Mouse (Mus musculus) neural tube, embryonic 10.5 days (tissue): Measurements from ENCODE around the gene AC109138.7.
"Not testable (repeated sequence)": the region's sequence is repeated elsewhere in the genome, so short reads cannot be mapped to it uniquely, and the experiment has no call there.

ENCODE experiments used
- DNase-seq: peaks from one replicate; pipeline ENCODE4 v3.0.0-alpha.2; 2017; ENCODE audit warnings: low spot score; ENCODE audit errors: extremely low spot score

AC109138.7 gene

GRCm38 (mm10) chr19:4247010-4247409 lies 32.9 kb downstream of the AC109138.7 start:
- no peak for DNase-seq

- not testable (repeated sequence) for DNase-seq
Observed at GRCm38 (mm10) chr19:4248683-4249082, 34.5 kb downstream of the AC109138.7 start.

GRCm38 (mm10) chr19:4254230-4254629 lies 40.1 kb downstream of the AC109138.7 start:
- no peak for DNase-seq

GRCm38 (mm10) chr19:4255583-4256162 lies 41.5 kb downstream of the AC109138.7 start:
- no peak for DNase-seq

GRCm38 (mm10) chr19:4257216-4257896 lies 43.2 kb downstream of the AC109138.7 start:
- peak; percentile 89 for DNase-seq

- no peak for DNase-seq
Observed at GRCm38 (mm10) chr19:4257897-4258252, 43.7 kb downstream of the AC109138.7 start.

- DNase-seq: no peak
Observed at GRCm38 (mm10) chr19:4261038-4261698, 47.0 kb downstream of the AC109138.7 start.

GRCm38 (mm10) chr19:4262756-4263155 lies 48.6 kb downstream of the AC109138.7 start:
- no peak for DNase-seq

GRCm38 (mm10) chr19:4263702-4264101 lies 49.5 kb downstream of the AC109138.7 start:
- no peak for DNase-seq

GRCm38 (mm10) chr19:4264171-4264780 lies 50.1 kb downstream of the AC109138.7 start:
- no peak for DNase-seq

- no peak for DNase-seq
Observed at GRCm38 (mm10) chr19:4265956-4266355, 51.8 kb downstream of the AC109138.7 start.

- no peak for DNase-seq
Observed at GRCm38 (mm10) chr19:4268566-4269361, 54.6 kb downstream of the AC109138.7 start, which contains the start of gene Ssh3. Gene Ssh3, minus strand, starts transcription at chr19:4269180.

- no peak for DNase-seq
Observed at GRCm38 (mm10) chr19:4270187-4270586, 56.0 kb downstream of the AC109138.7 start.

- DNase-seq: no peak
Observed at GRCm38 (mm10) chr19:4270972-4271371, 56.8 kb downstream of the AC109138.7 start.

GRCm38 (mm10) chr19:4279487-4279886 lies 65.3 kb downstream of the AC109138.7 start:
- DNase-seq: no peak

- no peak for DNase-seq
Observed at GRCm38 (mm10) chr19:4280425-4280824, 66.3 kb downstream of the AC109138.7 start.
